Mouse (Mus musculus): Measurements from ENCODE around the gene Cfap58.

- TF ChIP-seq POLR2A (IDR thresholded peaks at IDR 0.05; ENCODE audit: borderline replicate concordance, control insufficient read depth, low read depth, low read length) (no peak), CTCF (IDR thresholded peaks at IDR 0.05; ENCODE audit: control insufficient read depth, insufficient read depth, low read length) (no peak)
Observed at GRCm38 (mm10) chr19:48047315-48047714, 109.8 kb downstream of the Cfap58 start.
